Mouse (Mus musculus) intestine, embryonic 14.5 days (tissue): ENCODE measurements at regions not wholly inside any gene's neighbourhood (a gene's known extent, or its start where the extent isn't known, plus 50 kb on each side); places are given as distances from the start of the nearest gene placed in this dataset.
A peak's percentile ranks its signal among the peaks of the same experiment; 100 is the strongest.

Experiments
- ATAC-seq: fragments of 200-750 bp; cut with Nextera tagmentation; replicated peaks from 2 replicates; pipeline ENCODE4 v1.8.0; 2017; ENCODE audit warnings: low read depth, moderate number of reproducible peaks, moderate TSS enrichment, moderate library complexity; ENCODE audit not compliant: low FRiP score, low TSS enrichment
- DNase-seq: peaks from one replicate; pipeline ENCODE4 v3.0.0-alpha.2; 2018; ENCODE audit warnings: low spot score
- H3K27ac ChIP-seq: fragments of 300-500 bp; sonication (generic); 2 replicates; pipeline ENCODE4 v1.5.1; 2014; ENCODE audit warnings: low read depth, mild to moderate bottlenecking, control low read depth
- H3K27me3 ChIP-seq: fragments of 300-500 bp; sonication (generic); replicated peaks from 2 replicates; pipeline ENCODE4 v1.6.1; 2014; ENCODE audit warnings: low read length, control low read depth; ENCODE audit not compliant: control insufficient read depth, insufficient read depth
- H3K36me3 ChIP-seq: fragments of 300-500 bp; sonication (generic); 2 replicates; pipeline ENCODE4 v1.6.1; 2014; ENCODE audit warnings: low read length, control low read depth; ENCODE audit not compliant: control insufficient read depth, insufficient read depth
- H3K4me1 ChIP-seq: fragments of 300-500 bp; sonication (generic); replicated peaks from 2 replicates; pipeline ENCODE4 v1.6.1; 2014; ENCODE audit warnings: low read length, control low read depth, mixed read lengths; ENCODE audit not compliant: control insufficient read depth, insufficient read depth
- H3K4me2 ChIP-seq: fragments of 300-500 bp; sonication (generic); 2 replicates; pipeline ENCODE4 v1.6.1; 2014; ENCODE audit warnings: low read length
- H3K4me3 ChIP-seq: fragments of 300-500 bp; sonication (generic); 2 replicates; pipeline ENCODE4 v1.5.1; 2014; ENCODE audit warnings: low read depth, low read length, control low read depth, mixed read lengths
- H3K9ac ChIP-seq: fragments of 300-500 bp; sonication (generic); 2 replicates; pipeline ENCODE4 v1.6.1; 2014; ENCODE audit warnings: mild to moderate bottlenecking, low read length
- H3K9me3 ChIP-seq: fragments of 300-500 bp; sonication (generic); 2 replicates; pipeline ENCODE4 v1.6.1; 2016; ENCODE audit warnings: low read length, control low read depth; ENCODE audit not compliant: control insufficient read depth
- WGBS: fragments of 180-500 bp; shearing (Covaris S2); extraction: QIAGEN DNeasy Blood & Tissue Kit; methylation state at CpG from one replicate; pipeline ENCODE4 v1.1.7; 2014; 5-methylcytosine and 5-hydroxymethylcytosine counted together

DNA sequence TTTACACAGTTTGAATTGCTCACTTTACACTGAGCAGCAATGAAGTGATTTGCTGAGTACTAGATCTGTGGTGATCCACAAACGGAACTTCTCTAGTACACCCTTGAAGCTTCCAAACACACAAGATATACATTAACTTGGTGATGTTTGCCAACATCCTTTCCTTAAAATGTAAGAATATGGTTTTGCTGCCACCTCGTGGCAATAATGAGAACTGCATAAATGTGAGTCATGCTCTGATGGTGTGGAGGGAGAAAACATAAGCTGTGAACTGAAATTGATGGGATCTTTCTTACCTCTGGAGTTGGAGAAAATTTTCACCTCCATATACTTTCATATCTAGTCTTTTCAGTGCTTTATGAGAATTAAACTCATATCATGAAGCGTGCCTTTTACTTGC lies 51.6 kb downstream of the Bex3 start:
- Histone ChIP-seq H3K4me1 (no peaks in the 10 kb centered on the region), H3K27me3 (no peaks in the 10 kb centered on the region), H3K4me2 (no peak overlapping the region), H3K9ac (no peak overlapping the region), H3K36me3 (no peaks in the 10 kb centered on the region), H3K9me3 (no peaks in the 10 kb centered on the region), H3K4me3 (no peak overlapping the region), H3K27ac (no peak overlapping the region)
- peak; percentile 71 for DNase-seq
- ATAC-seq = no peak
- 2% methylated on average over 3 of the region's 3 CpGs for WGBS

GRCm38 (mm10) chrX:136365809-136366208 lies 95.8 kb downstream of the Bex3 start:
- 64% methylated on average over 2 of the region's 2 CpGs for WGBS
- H3K27me3 ChIP-seq = no peaks in the 10 kb centered on the region
- no peaks in the 10 kb centered on the region for H3K9me3 ChIP-seq
- H3K36me3 ChIP-seq = no peaks in the 10 kb centered on the region
- ATAC-seq (no peak), DNase-seq (no peak)
- no peak overlapping the region for H3K9ac ChIP-seq
- no peaks in the 10 kb centered on the region for H3K4me1 ChIP-seq
- H3K27ac ChIP-seq = no peak overlapping the region
- H3K4me2 ChIP-seq = no peak overlapping the region
- no peak overlapping the region for H3K4me3 ChIP-seq
